Mouse (Mus musculus) forebrain, embryonic 16.5 days (tissue): ENCODE measurements around the gene Abl2. TPM values are rescaled to one million over a fixed set of nuclear protein-coding genes. Genes with fewer than 3 reads are reported as not detected.

Experiments
- ATAC-seq: fragments of 200-750 bp; cut with Nextera tagmentation; 2 replicates; pipeline ENCODE4 v1.8.0; 2017; ENCODE audit warnings: mild to moderate bottlenecking, moderate library complexity
- H3K27ac ChIP-seq: fragments of 300-500 bp; sonication (generic); 2 replicates; pipeline ENCODE4 v1.5.1; 2014; ENCODE audit warnings: low read length, control low read depth
- H3K27me3 ChIP-seq: fragments of 300-500 bp; sonication (generic); replicated peaks from 2 replicates; pipeline ENCODE4 v1.6.1; 2014; ENCODE audit warnings: low read length; ENCODE audit not compliant: control insufficient read depth, insufficient read depth
- H3K36me3 ChIP-seq: fragments of 300-500 bp; sonication (generic); 2 replicates; pipeline ENCODE4 v1.6.1; 2014; ENCODE audit not compliant: control insufficient read depth, insufficient read depth
- H3K4me1 ChIP-seq: fragments of 300-500 bp; sonication (generic); replicated peaks from 2 replicates; pipeline ENCODE4 v1.6.1; 2014; ENCODE audit warnings: low read length; ENCODE audit not compliant: control insufficient read depth, insufficient read depth
- H3K4me2 ChIP-seq: fragments of 300-500 bp; sonication (generic); 2 replicates; pipeline ENCODE4 v1.6.1; 2014; ENCODE audit warnings: mild to moderate bottlenecking, low read length, control low read depth
- H3K4me3 ChIP-seq: fragments of 300-500 bp; sonication (generic); replicated peaks from 2 replicates; pipeline ENCODE4 v1.5.1; 2014; ENCODE audit warnings: mild to moderate bottlenecking, low read length, control low read depth
- H3K9ac ChIP-seq: fragments of 300-500 bp; sonication (generic); replicated peaks from 2 replicates; pipeline ENCODE4 v1.6.1; 2014; ENCODE audit warnings: low read depth, low read length, control low read depth
- H3K9me3 ChIP-seq: fragments of 300-500 bp; sonication (generic); 2 replicates; pipeline ENCODE4 v1.6.1; 2016; ENCODE audit warnings: low read length; ENCODE audit not compliant: control insufficient read depth
- WGBS: fragments of 180-500 bp; shearing (Covaris S2); extraction: QIAGEN DNeasy Blood & Tissue Kit; methylation state at CpG from one replicate; pipeline ENCODE4 v1.1.7; 2014; 5-methylcytosine and 5-hydroxymethylcytosine counted together
- polyA plus RNA-seq: library from polyadenylated mRNA; unstranded; fragments of >200 nt; fragmentation: Nextera tagmentation; extraction: Ambion mirVana; gene quantifications from 2 replicates; pipeline ENCODE4 v1.2.1, GENCODE M21; 2015

The Abl2 gene
- polyA plus RNA-seq, 1 experiment from 2014 or later = 7.4 TPM

- no peak overlapping the region for H3K4me3 ChIP-seq
- ATAC-seq = no peak
- no peaks in the 10 kb centered on the region for H3K27me3 ChIP-seq
- H3K36me3 ChIP-seq = peaks cover 3% of the 10 kb centered on the region; the same call in 1 of the 2 replicates
- H3K9me3 ChIP-seq = no peaks in the 10 kb centered on the region
- WGBS = 56% methylated on average over 4 of the region's 4 CpGs
- H3K9ac ChIP-seq = no peak overlapping the region
- H3K4me1 ChIP-seq = peaks cover 2% of the 10 kb centered on the region; the same call in 1 of the 2 replicates
- no peak overlapping the region; the same call in 1 of the 2 replicates for H3K27ac ChIP-seq
- no peak overlapping the region for H3K4me2 ChIP-seq
These were observed 61.8 kb downstream of the Abl2 start for GRCm38 (mm10) chr1:156620292-156620909.

- Histone ChIP-seq H3K36me3 (peaks cover 4% of the 10 kb centered on the region; the same call in 1 of the 2 replicates), H3K27me3 (no peaks in the 10 kb centered on the region), H3K9ac (no peak overlapping the region), H3K4me3 (no peak overlapping the region), H3K27ac (no peak overlapping the region; the same call in 1 of the 2 replicates), H3K9me3 (no peaks in the 10 kb centered on the region), H3K4me2 (no peak overlapping the region), H3K4me1 (no peaks in the 10 kb centered on the region; the same call in 1 of the 2 replicates)
- no peak for ATAC-seq
- 82% methylated on average over 3 of the region's 3 CpGs for WGBS
These were observed 62.4 kb downstream of the Abl2 start for GRCm38 (mm10) chr1:156620951-156621350.

- WGBS = 82% methylated on average over 1 of the region's 1 CpGs
- H3K36me3 ChIP-seq = peaks cover 6% of the 10 kb centered on the region; the same call in 1 of the 2 replicates
- no peaks in the 10 kb centered on the region; the same call in 1 of the 2 replicates for H3K4me1 ChIP-seq
- no peaks in the 10 kb centered on the region for H3K9me3 ChIP-seq
- no peak overlapping the region for H3K4me2 ChIP-seq
- H3K4me3 ChIP-seq = no peak overlapping the region
- no peaks in the 10 kb centered on the region for H3K27me3 ChIP-seq
- H3K27ac ChIP-seq = no peak overlapping the region
- ATAC-seq = no peak
- H3K9ac ChIP-seq = no peak overlapping the region
These were observed 65.6 kb downstream of the Abl2 start for GRCm38 (mm10) chr1:156624231-156624630.

GRCm38 (mm10) chr1:156626729-156627128 is 68.1 kb downstream of the Abl2 start:
- WGBS = 82% methylated on average over 4 of the region's 4 CpGs
- Histone ChIP-seq H3K9ac (no peak overlapping the region), H3K4me2 (no peak overlapping the region), H3K9me3 (no peaks in the 10 kb centered on the region), H3K36me3 (peaks cover 23% of the 10 kb centered on the region), H3K27ac (no peak overlapping the region), H3K27me3 (no peaks in the 10 kb centered on the region), H3K4me1 (no peaks in the 10 kb centered on the region), H3K4me3 (no peak overlapping the region)
- ATAC-seq = no peak

GRCm38 (mm10) chr1:156629984-156630383 is 71.4 kb downstream of the Abl2 start:
- no peak for ATAC-seq
- no peak overlapping the region for H3K4me3 ChIP-seq
- no peak overlapping the region for H3K9ac ChIP-seq
- no peaks in the 10 kb centered on the region for H3K27me3 ChIP-seq
- no peak overlapping the region for H3K27ac ChIP-seq
- peaks cover 28% of the 10 kb centered on the region for H3K36me3 ChIP-seq
- H3K4me1 ChIP-seq = no peaks in the 10 kb centered on the region
- no peaks in the 10 kb centered on the region for H3K9me3 ChIP-seq
- WGBS = 92% methylated on average over 8 of the region's 8 CpGs
- H3K4me2 ChIP-seq = no peak overlapping the region

GRCm38 (mm10) chr1:156630965-156631364 is 72.4 kb downstream of the Abl2 start:
- ATAC-seq = no peak

GRCm38 (mm10) chr1:156633095-156633494 is 74.5 kb downstream of the Abl2 start:
- Histone ChIP-seq H3K4me1 (no peaks in the 10 kb centered on the region), H3K27ac (no peak overlapping the region), H3K27me3 (no peaks in the 10 kb centered on the region), H3K9me3 (no peaks in the 10 kb centered on the region), H3K9ac (no peak overlapping the region), H3K36me3 (peaks cover 26% of the 10 kb centered on the region), H3K4me3 (no peak overlapping the region), H3K4me2 (no peak overlapping the region)
- WGBS = 75% methylated on average over 10 of the region's 10 CpGs
- peak; percentile 44 for ATAC-seq

More at GRCm38 (mm10) chr1:156630965-156631364, 72.4 kb downstream of the Abl2 start:
- peaks cover 24% of the 10 kb centered on the region for H3K36me3 ChIP-seq
- H3K9me3 ChIP-seq = no peaks in the 10 kb centered on the region
- H3K4me1 ChIP-seq = no peaks in the 10 kb centered on the region
- H3K27me3 ChIP-seq = no peaks in the 10 kb centered on the region
- H3K4me2 ChIP-seq = no peak overlapping the region
- no peak overlapping the region for H3K9ac ChIP-seq
- H3K4me3 ChIP-seq = no peak overlapping the region
- H3K27ac ChIP-seq = no peak overlapping the region

GRCm38 (mm10) chr1:156635148-156635547 is 76.6 kb downstream of the Abl2 start:
- Histone ChIP-seq H3K36me3 (peaks cover 20% of the 10 kb centered on the region), H3K27ac (no peak overlapping the region), H3K27me3 (no peaks in the 10 kb centered on the region), H3K9me3 (no peaks in the 10 kb centered on the region), H3K4me3 (no peak overlapping the region), H3K4me2 (no peak overlapping the region), H3K4me1 (no peaks in the 10 kb centered on the region), H3K9ac (no peak overlapping the region)
- ATAC-seq = peak; percentile 72
- 60% methylated on average over 2 of the region's 2 CpGs for WGBS

GRCm38 (mm10) chr1:156639455-156639854 is 80.9 kb downstream of the Abl2 start:
- no peaks in the 10 kb centered on the region for H3K27me3 ChIP-seq
- no peak overlapping the region for H3K27ac ChIP-seq
- H3K4me1 ChIP-seq = peaks cover 4% of the 10 kb centered on the region; the same call in 1 of the 2 replicates
- H3K9me3 ChIP-seq = no peaks in the 10 kb centered on the region
- H3K4me3 ChIP-seq = no peak overlapping the region
- 85% methylated on average over 5 of the region's 5 CpGs for WGBS
- peaks cover 15% of the 10 kb centered on the region for H3K36me3 ChIP-seq
- H3K4me2 ChIP-seq = no peak overlapping the region
- ATAC-seq = no peak
- no peak overlapping the region for H3K9ac ChIP-seq
